Mouse (Mus musculus): Measurements from ENCODE around the gene Gm13306. TPM values are rescaled to one million over a fixed set of nuclear protein-coding genes. Genes with fewer than 3 reads are reported as not detected.
"Not testable (repeated sequence)": the region's sequence is repeated elsewhere in the genome, so short reads cannot be mapped to it uniquely, and the experiment has no call there.

Gm13306 gene
- total RNA-seq (2018; cell fraction: chromatin; rRNA removed) = not detected
- total RNA-seq (2018; cell fraction: cytosol; rRNA removed) = not detected
- not detected for total RNA-seq (2018; cell fraction: nucleus; rRNA removed)
- polyA plus RNA-seq (2018) = not detected in 3 replicates

- not testable (repeated sequence) for H3K79me2 ChIP-seq (ENCODE audit: inconsistent target); H3K4me3 ChIP-seq (ENCODE audit: inconsistent target); H3K36me3 ChIP-seq (ENCODE audit: inconsistent target); H3K27ac ChIP-seq
- no CpG with 5 or more reads among the region's 9 CpGs for WGBS (ENCODE audit: missing documents)
Observed at GRCm38 (mm10) chr4:42153136-42153535, at the start of gene Gm13306. Gm13306 (plus strand) TSS chr4:42153436.

DNA sequence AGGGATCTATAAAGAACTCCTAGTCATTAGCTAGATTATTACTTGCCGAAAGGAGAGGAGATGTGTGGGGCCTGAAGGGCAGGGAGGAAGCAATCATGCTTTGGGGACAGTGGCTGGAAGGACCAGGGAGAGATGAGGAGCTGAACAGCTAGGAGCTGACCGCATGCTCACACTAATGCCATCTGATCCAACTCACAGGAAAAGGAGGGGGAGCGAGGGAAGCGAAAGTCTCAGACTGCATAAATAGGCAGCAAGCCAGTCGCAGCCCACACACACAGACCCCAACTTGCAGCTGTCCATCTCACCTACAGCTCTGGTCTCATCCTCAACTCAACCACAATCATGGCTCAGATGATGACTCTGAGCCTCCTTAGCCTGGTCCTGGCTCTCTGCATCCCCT is 38.7 kb upstream of the Gm13306 start, which contains the start of gene Gm13304:
Gm13304 (plus strand) TSS at position 301 of the 400 bp plus-strand sequence.
- H3K27ac ChIP-seq; H3K36me3 ChIP-seq (ENCODE audit: inconsistent target); H3K79me2 ChIP-seq (ENCODE audit: inconsistent target); H3K4me3 ChIP-seq (ENCODE audit: inconsistent target): not testable (repeated sequence)
- no CpG with 5 or more reads among the region's 5 CpGs for WGBS (ENCODE audit: missing documents)

DNA sequence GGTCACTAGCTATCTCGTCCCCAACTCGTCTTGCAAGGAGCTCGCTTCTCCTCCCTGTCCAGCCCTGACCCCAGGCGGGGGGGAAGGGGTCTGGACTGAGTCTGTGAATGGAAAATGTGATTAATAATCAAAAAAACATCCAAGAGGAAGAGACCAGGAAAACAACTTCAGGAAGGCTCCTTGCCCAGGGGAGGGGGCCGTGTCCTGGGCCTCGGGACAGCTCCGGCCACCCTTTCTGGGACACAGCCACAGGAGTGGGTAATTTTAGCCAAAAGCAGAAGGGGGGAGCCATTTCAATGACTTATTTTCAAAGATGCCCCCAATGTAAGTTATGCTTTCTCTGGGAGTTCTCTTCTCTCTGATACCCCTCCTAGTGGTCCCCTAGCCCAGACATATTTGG is 15.3 kb downstream of the Gm13306 start, which contains the start of gene Gm13305:
Gm13305 (minus strand) TSS at position 101 of the 400 bp plus-strand sequence.
- not testable (repeated sequence) for H3K79me2 ChIP-seq (ENCODE audit: inconsistent target); H3K27ac ChIP-seq; H3K4me3 ChIP-seq (ENCODE audit: inconsistent target); H3K36me3 ChIP-seq (ENCODE audit: inconsistent target)
- WGBS (ENCODE audit: missing documents) = no CpG with 5 or more reads among the region's 7 CpGs

- H3K79me2 ChIP-seq (ENCODE audit: inconsistent target); H3K27ac ChIP-seq; H3K36me3 ChIP-seq (ENCODE audit: inconsistent target); H3K4me3 ChIP-seq (ENCODE audit: inconsistent target): not testable (repeated sequence)
- no CpG with 5 or more reads among the region's 4 CpGs for WGBS (ENCODE audit: missing documents)
Observed at GRCm38 (mm10) chr4:42178243-42178642, 25.0 kb downstream of the Gm13306 start.

DNA sequence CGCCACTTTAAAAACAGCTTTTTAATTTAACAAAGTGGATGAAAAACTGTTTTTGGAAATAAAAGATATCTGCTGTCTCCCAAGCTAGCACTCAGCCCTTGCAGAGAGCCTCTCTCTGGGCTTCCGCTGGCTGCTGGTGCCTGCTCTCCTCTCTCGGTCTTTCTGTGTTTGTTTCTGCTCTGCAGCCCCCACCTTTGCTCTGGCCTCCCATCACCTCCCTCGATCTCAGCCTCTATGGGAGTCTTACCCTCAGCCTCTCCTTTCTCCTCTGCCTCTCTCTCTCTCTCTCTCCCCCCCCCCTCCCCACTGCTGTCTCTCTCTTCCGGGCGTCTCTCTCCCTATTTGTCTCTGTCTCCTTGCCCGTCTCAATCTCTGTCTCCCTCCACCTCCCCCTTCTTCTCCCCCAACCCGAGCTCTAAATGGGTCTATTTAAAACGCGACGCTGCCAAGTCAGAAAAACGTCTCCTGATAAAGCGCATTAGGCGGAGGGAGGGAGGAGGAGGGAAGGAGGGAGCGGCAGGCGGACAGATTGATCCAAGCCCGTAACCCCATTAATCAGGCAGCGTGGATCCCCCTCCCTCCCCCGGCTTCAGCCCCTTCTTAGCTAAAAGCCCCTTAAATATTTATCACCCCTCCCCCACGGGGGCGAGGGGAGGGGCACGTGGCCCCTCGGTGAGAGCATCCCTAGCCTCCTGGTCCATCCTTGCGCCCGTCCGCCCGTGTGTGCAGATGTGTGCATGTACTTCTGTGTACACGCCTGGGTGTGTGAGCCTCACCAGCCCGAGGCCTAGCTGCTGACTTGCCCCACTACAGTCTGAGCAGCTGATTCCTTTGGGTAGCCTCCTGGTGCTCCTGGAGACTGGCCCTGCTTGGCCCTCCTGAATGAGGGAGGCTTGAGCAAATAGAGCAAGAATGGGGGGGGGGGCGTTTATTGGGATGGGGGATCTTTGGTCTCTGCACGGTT is 30.3 kb downstream of the Gm13306 start:
- H3K4me3 ChIP-seq (ENCODE audit: inconsistent target); H3K36me3 ChIP-seq (ENCODE audit: inconsistent target); H3K27ac ChIP-seq; H3K79me2 ChIP-seq (ENCODE audit: inconsistent target): not testable (repeated sequence)
- no CpG with 5 or more reads among the region's 31 CpGs for WGBS (ENCODE audit: missing documents)

DNA sequence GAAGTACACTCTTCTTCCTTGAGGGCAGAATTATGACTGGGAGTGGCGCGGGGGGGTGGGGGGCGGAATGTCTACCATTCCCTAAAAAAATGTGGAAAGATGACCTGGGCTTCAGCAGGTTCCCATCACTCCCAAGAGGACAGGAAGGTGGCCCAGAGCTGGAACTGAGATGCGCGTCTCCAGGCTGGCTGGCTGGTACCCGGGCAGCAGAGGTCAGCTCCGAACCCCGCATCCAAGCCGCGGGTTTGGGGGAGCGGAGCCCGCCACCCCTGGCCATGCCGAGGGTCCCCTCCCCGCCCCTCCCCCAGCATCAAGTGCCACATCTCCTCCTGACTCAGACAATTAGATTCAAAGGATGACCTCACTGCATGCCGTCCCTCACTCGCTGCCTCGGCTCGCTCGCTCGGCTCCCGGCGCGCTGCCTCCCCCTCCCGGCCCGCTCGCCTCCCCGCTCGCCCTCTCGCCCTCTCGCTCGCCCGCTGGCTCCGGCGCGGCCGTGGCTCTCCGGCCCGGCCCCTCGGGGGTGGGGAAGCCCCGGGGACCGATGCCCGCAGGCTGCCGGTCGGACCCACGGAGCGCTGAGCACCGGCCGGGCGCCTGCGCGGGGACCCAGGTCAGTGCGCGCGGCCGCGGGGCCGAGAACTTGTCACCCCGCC is 31.2 kb downstream of the Gm13306 start:
- not testable (repeated sequence) for H3K36me3 ChIP-seq (ENCODE audit: inconsistent target); H3K4me3 ChIP-seq (ENCODE audit: inconsistent target); H3K79me2 ChIP-seq (ENCODE audit: inconsistent target); H3K27ac ChIP-seq
- WGBS (ENCODE audit: missing documents) = no CpG with 5 or more reads among the region's 58 CpGs

- not testable (repeated sequence) for H3K27ac ChIP-seq; H3K36me3 ChIP-seq (ENCODE audit: inconsistent target)
- no CpG with 5 or more reads among the region's 25 CpGs for WGBS (ENCODE audit: missing documents)
Observed at GRCm38 (mm10) chr4:42184980-42185372, 31.7 kb downstream of the Gm13306 start.

More at GRCm38 (mm10) chr4:42184980-42185372, 31.7 kb downstream of the Gm13306 start:
- not testable (repeated sequence) for H3K4me3 ChIP-seq (ENCODE audit: inconsistent target); H3K79me2 ChIP-seq (ENCODE audit: inconsistent target)

Other genes with a start within 250 kb of the Gm13306 start
- not detected in 3 replicates for gene Gm21541, start 249.8 kb upstream of the Gm13306 start, polyA plus RNA-seq (2018)
- not detected in 3 replicates for gene Gm20878, start 211.9 kb upstream of the Gm13306 start, polyA plus RNA-seq (2018)
- not detected in 3 replicates for gene Fam205a4, start 187.4 kb upstream of the Gm13306 start, polyA plus RNA-seq (2018)
- not detected in 3 replicates for gene Gm21093, start 118.7 kb upstream of the Gm13306 start, polyA plus RNA-seq (2018)
- not detected in 3 replicates for gene Gm3893, start 62.2 kb upstream of the Gm13306 start, polyA plus RNA-seq (2018)
- gene Gm13304, start 38.6 kb upstream of the Gm13306 start, polyA plus RNA-seq (2018) = not detected in 3 replicates
- gene Gm13305, start 15.2 kb downstream of the Gm13306 start, polyA plus RNA-seq (2018) = not detected in 3 replicates
- not detected in 3 replicates for gene Gm10600, start 87.2 kb downstream of the Gm13306 start, polyA plus RNA-seq (2018)
- gene Ccl21b, start 102.3 kb downstream of the Gm13306 start, polyA plus RNA-seq (2018) = not detected in 3 replicates
- not detected in 3 replicates for gene Gm21953, start 140.8 kb downstream of the Gm13306 start, polyA plus RNA-seq (2018)
- not detected in 3 replicates for gene Fam205a3, start 164.9 kb downstream of the Gm13306 start, polyA plus RNA-seq (2018)

Data from macrophage (primary cell).